Mouse (Mus musculus): ENCODE results near the gene Gm10778.

The Gm10778 gene

DNA sequence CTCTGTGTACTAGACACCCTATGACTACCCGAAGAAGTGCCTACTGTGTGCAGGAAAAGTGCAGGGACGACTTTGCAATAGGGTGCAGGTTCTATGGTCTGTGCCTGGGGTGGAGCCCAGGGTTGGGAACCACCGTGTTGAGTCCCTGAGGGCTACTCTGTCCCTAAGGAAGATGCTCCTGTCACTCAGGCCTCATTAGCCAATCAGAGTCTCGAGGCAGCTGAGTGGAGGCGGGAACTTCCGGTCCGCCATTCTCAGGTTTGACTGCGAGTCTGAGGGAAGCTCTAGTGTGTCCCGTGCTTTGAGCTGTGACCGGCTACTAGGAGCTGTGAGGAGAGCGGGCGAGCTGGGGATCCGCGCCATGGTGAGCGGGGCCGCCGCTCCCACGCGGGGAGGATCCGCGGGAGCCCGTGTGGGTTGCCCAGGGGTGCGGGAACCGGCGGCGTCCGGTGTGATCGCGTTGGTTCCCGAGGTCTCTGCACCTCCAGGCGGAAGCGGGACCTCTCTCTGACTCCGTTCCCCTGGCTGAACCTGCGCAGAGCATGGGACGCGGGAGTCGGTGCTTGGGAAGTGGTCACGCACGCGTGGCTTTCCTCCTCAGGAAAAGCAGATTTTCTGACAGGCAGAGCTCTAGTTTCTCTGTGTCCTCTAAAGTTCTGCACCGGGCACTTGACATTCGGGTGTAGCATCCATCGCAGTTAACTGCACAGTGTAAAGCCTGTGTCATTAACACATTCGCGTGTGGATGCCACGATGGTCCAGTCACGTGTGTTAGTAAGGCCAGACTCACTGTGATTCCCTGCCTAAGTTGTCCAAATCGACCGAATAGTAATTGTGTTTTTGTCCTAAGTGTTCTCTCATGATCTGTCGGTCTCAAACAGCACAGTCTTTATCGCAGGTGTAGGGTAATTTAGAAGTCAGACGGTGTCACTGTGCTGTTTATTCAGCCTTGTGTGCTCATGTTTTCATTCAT lies at the start of gene Gm10778:
TSS of gene Gm10778 (plus strand) at position 257 of the 973 bp plus-strand sequence.
- in situ Hi-C loops (cut with MboI, MseI): loop anchor here (25.0 kb wide), 1 partner anchor 1888 kb away; the partner anchor contains the start of genes Aldh1l2 and Washc4

DNA sequence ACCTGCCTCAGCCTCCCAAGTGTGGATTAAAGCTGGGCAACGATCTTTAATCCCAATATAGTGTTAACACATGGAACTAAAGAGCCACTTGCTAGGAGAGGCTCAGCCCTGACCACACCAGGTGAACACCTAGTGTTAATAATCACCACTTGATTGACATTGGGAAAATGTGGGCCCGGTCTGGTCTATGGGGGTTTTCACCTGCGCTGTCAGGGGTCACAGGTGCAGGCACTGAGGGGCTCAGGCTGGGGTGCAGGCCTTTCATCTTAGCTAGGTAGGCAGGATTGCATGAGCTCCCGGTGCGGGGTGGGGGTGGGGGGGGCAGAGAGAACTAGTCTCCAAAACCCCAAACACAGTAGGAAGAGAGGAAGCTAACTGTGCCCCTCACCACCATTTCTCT lies 49.2 kb upstream of the Gm10778 start:
- in situ Hi-C loops (cut with MboI, MseI): loop anchor here (5.0 kb wide), 1 partner anchor 32 kb away; no protein-coding TSS in a partner anchor

DNA sequence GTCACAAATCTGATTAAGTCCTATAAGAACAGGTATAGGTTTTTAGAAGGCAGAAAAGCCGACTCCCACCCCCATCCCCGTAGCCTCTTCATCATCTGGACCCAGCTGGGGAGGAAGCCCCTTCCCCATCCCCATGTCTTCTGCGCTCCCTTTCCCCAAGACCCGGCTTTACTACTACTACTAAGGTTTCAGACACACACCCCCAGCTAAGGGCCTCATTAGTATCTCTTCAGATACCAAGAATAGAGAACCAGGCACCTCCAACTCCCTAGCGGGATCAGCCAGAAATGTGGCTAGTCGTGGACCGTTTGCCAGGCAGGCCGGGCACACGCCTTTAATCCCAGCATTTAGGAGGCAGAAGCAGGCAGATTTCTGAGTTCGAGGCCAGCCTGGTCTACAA lies 48.8 kb upstream of the Gm10778 start:
- in situ Hi-C loops (cut with MboI, MseI): loop anchor here (5.0 kb wide), 1 partner anchor 33 kb away; no protein-coding TSS in a partner anchor

DNA sequence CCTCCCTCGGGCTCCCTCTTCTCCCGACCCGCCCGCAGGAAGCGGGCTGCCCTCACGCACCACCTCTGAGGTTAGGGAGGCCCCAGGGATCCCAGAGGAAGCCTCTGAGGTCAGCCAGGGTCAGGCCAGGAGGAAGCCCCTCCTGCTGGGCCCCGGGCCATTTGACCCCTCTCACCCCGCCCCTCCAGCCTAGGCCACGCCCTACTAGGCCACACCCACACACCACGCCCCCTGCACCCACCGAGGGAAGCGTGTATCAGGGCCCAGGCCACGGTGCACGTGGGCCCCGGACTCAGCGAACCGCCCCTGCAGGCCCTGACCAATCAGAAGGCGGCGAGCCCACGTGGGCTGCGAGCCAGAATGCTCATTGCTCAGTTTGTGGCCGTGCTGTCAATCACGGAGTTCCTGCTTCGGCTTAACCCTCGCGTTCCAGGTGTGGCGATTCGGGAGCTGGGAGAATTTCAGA lies 48.1 kb upstream of the Gm10778 start, which contains the start of gene Tle6:
TSS of gene Tle6 (minus strand) at position 336 of the 466 bp plus-strand sequence.
- in situ Hi-C loops (cut with MboI, MseI): loop anchor here (5.0 kb wide), 1 partner anchor 33 kb away; no protein-coding TSS in a partner anchor

DNA sequence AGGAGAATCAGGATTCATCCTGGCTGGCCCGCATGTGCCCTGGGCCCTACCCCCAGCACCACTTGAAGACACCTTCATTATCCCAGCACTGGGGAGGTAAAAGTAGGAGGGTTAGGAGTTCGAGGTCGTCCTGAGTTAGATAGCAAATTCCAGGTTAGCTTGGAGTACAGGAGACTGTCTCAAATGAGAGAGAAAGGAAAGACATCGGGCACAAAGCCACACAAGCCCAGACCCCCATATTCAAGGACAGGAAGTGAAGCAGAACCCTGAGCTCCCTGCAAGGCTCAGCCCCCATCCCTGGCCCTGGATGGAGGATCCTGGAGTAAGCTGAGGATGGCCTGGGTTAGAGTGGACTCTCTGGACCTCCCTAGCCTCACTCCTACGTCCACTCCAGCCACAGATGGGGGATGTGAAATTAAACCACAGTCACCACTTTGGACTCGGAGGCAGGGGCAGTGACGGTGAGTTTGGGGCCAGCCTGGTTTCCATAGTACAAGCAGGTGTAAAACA lies 47.4 kb upstream of the Gm10778 start:
- in situ Hi-C loops (cut with MboI, MseI): loop anchor here (5.0 kb wide), 1 partner anchor 34 kb away; no protein-coding TSS in a partner anchor

DNA sequence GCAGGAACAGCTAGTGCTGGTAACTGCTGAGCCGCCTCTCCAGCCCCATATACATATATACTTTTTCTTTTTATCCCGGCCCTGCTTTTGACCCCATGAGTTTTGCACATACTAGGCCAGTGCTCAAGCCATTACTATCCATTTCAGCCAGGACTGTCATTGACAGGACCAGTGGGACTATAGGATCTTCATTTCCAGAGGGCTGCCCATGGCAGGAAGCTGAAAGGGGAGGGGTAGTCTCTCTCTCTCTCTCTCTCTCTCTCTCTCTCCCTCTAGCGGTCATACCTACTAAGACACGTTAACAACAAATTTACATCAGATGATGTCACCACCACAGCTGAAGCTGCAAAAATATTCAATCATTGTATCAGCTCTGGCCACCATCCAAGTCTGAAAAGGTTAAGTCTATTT lies 46.1 kb upstream of the Gm10778 start:
- in situ Hi-C loops (cut with MboI, MseI): loop anchor here (5.0 kb wide), 1 partner anchor 35 kb away; no protein-coding TSS in a partner anchor

DNA sequence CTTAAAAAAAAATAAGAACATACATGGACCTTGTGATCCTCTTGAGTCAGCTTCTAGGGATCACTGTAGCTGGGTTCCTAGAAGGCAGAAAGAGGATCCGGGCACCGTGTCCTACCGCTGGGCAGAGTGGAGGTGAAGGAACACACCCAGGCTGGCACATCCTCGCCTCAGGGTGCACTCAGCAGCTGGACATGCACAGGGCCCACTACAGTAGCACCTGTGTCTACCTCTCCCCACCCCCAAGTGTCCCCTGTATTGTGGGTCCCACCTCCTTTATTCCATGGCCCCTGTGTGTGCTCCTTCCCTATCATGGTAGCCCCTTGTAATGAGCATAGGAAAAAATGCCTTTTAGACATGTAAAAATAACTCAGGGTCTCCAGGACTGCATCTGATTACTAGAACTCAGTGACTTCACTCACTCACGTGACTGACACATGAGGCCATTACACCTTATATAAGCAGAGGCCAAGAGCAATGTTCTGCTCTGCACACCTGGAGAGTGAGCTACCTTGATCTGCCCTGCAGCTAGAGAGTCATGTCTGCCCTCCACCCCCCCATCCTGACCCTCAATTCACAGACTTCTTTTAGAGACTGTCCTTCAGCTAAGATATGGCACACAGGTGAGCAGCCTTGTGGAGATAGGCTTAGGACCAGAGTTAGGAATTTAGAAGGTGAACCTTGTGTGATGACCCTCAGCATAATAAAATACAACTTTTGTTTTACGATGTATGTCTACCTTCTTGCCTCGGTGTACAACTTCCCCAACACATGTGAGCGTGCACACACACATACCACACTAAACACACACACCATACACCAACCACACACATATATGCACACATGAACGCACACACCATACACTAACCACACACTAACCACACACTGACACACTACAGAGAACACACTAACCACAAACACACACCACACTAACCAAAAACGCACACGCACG lies 44.6 kb upstream of the Gm10778 start:
- in situ Hi-C loops (cut with MboI, MseI): loop anchor here (5.0 kb wide), 1 partner anchor 37 kb away; no protein-coding TSS in a partner anchor

DNA sequence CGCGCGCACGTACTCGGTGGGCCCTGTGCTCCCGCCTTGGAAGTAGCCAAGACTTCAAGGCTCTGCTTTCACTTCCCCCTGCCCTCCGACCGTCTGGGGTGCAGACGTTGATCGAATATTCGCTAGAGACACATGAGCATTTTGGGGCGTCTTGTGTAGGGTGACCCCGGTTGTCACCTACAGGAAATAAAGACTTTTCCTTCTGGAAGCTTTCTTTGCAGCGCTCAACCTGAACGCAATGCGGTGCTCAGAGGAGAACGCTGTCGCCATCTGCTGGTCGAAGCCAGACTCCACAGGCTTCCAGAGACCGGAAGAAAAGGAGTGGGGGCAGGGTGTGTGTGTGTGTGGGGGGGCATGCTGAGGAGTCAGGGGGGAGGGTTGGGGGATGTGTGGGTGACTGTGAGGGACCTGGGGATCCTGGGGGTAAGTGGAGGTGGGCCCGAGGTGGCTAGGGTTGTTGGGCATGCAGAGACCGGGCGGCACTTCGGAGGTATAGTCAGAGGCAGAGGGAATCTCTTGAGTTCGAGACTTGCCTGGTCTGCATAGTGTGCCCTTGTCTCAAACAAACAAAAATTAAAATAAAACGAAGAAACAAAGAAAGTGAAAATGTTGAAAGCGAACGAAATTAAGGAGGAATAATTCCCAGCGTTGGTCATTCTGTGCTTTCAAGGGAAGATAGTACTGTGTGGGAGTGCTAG lies 43.7 kb upstream of the Gm10778 start:
- in situ Hi-C loops (cut with MboI, MseI): loop anchor here (5.0 kb wide), 1 partner anchor 38 kb away; no protein-coding TSS in a partner anchor

DNA sequence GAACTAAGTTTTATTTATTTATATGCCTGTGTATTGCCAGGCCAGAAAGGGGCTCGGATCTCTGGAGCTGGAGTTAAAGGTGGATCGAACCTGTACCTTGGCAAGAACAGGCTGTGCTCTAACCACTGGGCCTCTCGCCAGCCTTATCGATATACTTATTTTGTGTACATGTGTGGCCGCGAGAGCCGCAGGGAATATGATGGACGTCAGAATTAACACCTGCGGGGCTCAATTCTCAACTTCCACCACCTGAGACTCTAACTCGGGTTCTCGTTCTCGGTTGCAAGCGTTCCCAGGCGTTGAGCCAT lies 43.2 kb upstream of the Gm10778 start:
- in situ Hi-C loops (cut with MboI, MseI): no loop called here

DNA sequence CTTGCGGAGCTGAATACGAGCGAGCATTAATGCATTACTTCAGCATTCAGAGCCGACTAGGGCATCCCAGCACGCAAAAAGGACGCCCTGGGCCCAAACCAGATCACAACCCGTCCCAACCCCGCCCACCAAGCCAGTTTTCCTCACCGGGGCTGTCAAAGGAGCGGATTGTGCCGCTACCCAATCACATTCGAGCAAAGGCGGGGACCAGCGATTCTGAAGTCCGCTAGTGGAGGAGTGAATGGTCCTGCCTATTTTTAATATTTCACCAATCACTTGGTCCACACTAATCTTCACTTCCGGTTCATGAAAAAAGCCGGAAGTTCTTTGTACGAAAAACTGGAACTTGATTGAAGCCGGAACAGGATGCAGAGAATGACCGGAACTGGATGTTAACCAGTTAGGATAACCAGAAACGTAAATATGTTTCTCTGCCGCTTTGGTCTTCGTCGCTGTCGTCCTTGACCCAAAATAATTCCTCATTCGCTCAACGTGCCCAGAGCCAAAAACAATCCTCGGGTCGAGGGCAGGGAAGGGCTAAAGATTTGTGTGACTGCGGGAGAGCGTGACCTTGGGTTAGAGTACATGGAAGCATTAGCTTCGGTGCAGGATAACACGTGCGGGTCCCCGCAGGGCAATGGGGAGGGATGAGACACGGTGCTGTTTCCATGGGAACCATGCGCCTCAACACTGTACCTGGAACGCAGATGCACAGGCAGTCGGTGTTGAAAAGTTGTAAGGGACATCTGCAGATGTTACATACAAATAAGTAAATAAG lies 42.7 kb upstream of the Gm10778 start, which contains the start of gene BC025920:
TSS of gene BC025920 (plus strand) at position 297 of the 778 bp plus-strand sequence.
- in situ Hi-C loops (cut with MboI, MseI): no loop called here

DNA sequence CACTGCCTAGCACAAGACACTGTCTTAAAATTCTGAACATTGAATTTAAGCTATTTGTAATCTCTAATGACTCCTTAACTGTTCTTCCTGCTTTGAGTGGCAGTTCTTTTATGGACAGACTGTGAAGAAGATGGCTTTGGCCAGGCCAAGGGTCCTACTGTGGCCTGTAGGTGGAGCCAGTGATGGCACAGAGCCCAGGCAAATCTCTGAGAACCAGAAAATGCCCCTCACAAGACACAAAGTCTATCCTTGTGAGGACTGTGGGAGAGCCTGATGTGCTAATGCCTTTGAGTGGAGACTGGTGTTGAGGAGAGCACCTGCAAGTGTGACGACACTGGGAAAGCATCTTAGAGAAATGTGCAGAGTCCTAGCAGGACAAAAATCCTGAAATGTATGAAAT lies 40.6 kb upstream of the Gm10778 start:
- in situ Hi-C loops (cut with MboI, MseI): no loop called here

DNA sequence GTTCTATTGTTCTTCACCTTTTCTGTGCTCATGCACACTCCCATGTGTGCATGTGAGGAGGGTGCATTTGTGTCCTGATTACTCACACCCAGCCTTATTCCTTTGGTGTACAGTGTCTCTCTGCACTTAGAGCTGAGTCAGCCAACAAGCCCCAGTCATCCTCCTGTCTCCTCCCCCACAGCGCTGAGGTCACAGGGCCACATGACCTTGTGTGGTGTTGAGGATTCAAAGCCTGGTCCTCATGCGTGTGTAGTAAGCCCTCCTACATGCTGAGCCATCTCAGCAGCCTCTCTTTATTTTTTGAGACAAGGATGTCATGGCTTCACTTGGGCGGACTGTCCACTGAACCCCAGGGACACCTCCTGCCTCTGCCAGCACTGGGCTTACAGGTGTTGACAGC lies 36.1 kb upstream of the Gm10778 start:
- in situ Hi-C loops (cut with MboI, MseI): no loop called here

DNA sequence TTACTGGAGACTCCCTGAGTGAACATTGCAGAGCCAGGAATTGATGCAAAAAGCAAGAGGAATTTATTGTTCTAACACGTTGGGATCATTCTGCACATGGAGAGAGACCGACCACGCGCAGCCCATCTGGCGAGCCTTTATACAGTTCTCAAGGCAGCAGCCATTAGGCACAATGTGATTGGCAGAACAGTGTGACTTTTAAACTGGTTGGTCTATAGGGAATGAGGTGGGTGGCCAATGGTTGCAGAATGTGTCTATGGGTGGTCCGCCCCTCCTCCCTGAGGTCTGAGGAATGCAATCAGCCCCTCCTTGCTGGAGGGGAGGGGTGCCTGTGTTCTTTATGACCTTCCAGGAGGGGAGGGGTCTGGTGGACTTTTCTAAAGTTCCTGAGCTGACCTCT lies 33.4 kb upstream of the Gm10778 start:
- in situ Hi-C loops (cut with MboI, MseI): no loop called here

DNA sequence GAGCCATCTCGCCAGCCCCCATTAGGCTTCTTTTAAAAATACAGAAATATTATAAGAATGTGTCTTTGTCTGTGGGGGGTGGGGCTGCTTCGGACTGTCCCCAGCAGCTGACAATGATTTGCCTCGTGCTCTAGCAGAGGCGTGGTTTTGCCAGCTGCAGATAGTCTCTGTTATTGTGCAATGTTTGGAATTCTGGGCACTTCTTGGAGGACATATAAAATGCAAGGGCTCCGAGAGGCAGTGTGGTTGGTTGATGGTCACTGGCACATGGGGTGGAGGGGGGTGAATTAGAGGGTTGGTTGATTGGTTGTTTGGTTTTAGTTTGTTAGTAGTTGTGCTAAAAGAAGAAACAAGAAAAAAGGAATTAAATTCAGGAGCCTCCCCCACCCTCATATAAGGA lies 28.9 kb upstream of the Gm10778 start:
- in situ Hi-C loops (cut with MboI, MseI): no loop called here

DNA sequence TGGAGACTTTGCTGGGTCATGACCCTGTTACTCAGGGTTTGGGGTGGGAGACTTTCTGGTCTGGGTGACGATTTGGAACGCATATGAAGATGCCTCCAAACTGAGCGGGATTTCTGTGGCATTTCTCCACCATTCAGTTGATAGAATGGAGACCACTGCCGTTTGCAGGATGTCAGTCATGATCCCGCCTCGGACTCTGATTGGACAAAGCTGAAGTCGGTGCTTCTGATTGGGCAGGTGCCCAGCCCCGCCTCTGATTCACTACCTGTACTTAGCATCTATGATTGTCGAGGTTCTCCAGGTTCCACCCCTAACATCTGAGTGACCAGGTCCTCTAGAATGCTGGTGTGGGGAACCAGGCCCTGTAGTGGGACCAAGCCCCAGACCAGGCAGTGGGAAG lies 28.1 kb upstream of the Gm10778 start:
- in situ Hi-C loops (cut with MboI, MseI): no loop called here

DNA sequence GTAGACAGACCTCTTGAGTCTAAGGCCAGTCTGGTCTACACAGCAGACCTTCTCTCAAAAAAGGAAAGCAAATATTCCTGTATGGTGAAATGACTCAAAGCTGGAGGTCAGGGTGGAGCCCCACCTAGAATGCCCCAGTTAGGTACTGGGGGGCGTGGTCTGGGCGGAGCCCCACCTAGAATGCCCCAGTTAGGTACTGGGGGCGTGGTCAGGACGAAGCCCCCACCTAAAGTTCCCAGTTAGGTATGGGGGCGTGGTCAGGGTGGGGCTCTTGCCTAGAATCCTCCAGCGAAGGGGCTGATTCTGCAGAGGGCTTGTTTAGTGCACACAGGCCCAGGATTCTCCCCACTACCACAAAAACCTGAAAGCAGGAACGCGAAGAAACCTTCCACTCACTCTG lies 25.4 kb upstream of the Gm10778 start:
- in situ Hi-C loops (cut with MboI, MseI): no loop called here

DNA sequence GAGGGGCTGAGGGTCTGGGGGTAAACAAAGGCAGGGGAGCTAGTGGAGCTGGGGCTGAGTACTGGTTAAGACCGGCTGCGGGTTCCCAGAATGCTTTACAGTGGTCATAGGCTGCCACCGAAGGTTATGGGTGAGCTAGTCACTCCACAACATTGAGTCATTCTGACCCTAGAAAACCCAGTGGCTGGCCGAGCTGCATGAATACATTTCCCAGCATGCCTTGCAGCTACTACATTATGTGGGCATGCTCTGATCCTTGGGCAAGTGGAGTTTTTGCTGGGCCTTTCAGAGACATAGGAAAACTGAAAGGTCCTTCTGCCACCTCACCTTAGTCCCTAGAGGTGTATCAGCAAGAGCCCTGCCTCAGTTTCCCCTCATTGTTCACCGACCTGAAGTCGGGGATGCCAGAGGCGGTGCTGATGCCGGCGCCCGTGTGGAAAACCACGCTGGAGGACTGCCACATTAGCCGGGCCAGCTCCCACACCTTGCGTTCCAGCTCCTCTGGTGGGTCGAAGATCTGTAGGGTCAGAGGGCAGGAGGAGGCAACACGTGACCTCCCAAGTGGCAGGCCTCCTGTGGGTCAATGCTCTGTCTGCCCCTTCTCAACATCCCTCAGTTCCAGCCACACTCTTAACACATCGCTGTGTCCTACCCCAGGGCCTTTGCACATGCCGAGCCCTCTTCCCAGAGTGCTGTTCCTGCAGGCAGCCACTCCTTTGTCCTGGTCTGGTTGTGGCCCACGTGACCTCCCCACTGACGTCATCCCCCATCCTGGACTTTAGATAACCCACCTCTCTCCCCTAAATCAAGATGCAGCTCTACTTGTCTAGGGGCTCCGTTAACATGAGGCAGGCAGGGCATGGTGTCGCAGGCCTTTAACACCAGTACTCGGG lies 22.5 kb upstream of the Gm10778 start:
- in situ Hi-C loops (cut with MboI, MseI): loop anchor here (25.0 kb wide), 1 partner anchor 1911 kb away; the partner anchor contains the start of genes Aldh1l2 and Washc4

DNA sequence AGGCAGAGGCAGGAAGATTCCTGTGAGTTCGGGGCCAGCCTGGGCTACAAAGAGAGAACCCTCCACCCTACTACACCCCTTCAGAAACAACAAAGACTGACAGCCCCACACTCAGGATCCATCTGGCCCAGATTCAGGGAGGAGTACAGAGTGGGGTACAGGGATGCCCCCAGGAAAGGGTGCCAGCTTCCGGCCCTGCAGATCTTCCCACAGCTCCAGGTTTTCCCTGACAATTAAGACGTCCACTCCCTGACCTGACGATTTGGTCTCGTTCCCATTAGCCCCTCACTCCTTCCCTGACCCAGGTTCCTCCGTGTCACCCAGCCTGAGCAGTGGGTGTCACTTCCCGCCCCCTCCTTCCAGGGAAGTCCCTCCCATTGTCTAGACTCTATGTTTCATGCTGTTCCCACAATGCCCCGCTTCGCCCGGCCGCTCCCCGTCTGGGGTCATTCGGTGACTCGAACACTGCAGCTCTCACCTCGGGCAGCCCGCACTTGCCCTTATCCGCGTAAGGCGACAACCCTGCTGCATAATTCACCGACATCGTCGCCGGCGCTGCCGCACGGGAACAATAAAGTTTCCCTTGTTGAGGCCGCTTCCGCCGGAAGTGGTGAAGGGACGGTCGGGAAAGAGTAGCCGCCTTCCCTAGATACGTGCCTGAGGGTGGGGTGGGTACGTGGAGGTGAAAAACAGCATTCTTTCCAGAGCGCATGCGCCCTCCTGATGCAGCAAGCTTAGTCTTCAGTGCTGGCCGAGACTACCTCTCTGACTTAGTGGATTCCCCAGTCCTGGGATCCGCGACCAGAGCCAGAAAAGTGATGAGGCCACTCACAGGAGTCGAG lies 21.6 kb upstream of the Gm10778 start, which contains the start of gene Sirt6:
TSS of gene Sirt6 (minus strand) at position 804 of the 842 bp plus-strand sequence.
- in situ Hi-C loops (cut with MboI, MseI): loop anchor here (25.0 kb wide), 1 partner anchor 1910 kb away; the partner anchor contains the start of genes Aldh1l2 and Washc4

All from T-helper 1 cell (primary cell).